Mouse (Mus musculus) stomach, embryonic 16.5 days (tissue): ENCODE measurements around the gene Pgs1. TPM values are rescaled to one million over a fixed set of nuclear protein-coding genes. Genes with fewer than 3 reads are reported as not detected.

ENCODE experiments used
- ATAC-seq: fragments of 200-750 bp; cut with Nextera tagmentation; 2 replicates; pipeline ENCODE4 v1.8.0; 2017; ENCODE audit warnings: moderate number of reproducible peaks, moderate TSS enrichment; ENCODE audit not compliant: insufficient read depth, low FRiP score
- H3K27ac ChIP-seq: fragments of 300-500 bp; sonication (generic); 2 replicates; pipeline ENCODE4 v1.5.1; 2014; ENCODE audit warnings: low read length
- H3K27me3 ChIP-seq: fragments of 300-500 bp; sonication (generic); 2 replicates; pipeline ENCODE4 v1.6.1; 2014; ENCODE audit warnings: low read length, control low read depth, mixed read lengths; ENCODE audit not compliant: control insufficient read depth, insufficient read depth
- H3K36me3 ChIP-seq: fragments of 300-500 bp; sonication (generic); 2 replicates; pipeline ENCODE4 v1.6.1; 2014; ENCODE audit warnings: low read length; ENCODE audit not compliant: control insufficient read depth, insufficient read depth
- H3K4me1 ChIP-seq: fragments of 300-500 bp; sonication (generic); 2 replicates; pipeline ENCODE4 v1.6.1; 2014; ENCODE audit warnings: low read length, control low read depth, mixed read lengths; ENCODE audit not compliant: control insufficient read depth, insufficient read depth
- H3K4me2 ChIP-seq: fragments of 300-500 bp; sonication (generic); 2 replicates; pipeline ENCODE4 v1.6.1; 2014; ENCODE audit warnings: low read depth, low read length, mixed read lengths
- H3K4me3 ChIP-seq: fragments of 300-500 bp; sonication (generic); replicated peaks from 2 replicates; pipeline ENCODE4 v1.5.1; 2014; ENCODE audit warnings: mild to moderate bottlenecking, low read length
- H3K9ac ChIP-seq: fragments of 300-500 bp; sonication (generic); 2 replicates; pipeline ENCODE4 v1.6.1; 2014; ENCODE audit warnings: low read length
- H3K9me3 ChIP-seq: fragments of 300-500 bp; sonication (generic); replicated peaks from 2 replicates; pipeline ENCODE4 v1.6.1; 2016; ENCODE audit warnings: low read length, control low read depth; ENCODE audit not compliant: control insufficient read depth
- WGBS: fragments of 180-500 bp; shearing (Covaris S2); extraction: QIAGEN DNeasy Blood & Tissue Kit; methylation state at CpG from one replicate; pipeline ENCODE4 v1.1.7; 2014; 5-methylcytosine and 5-hydroxymethylcytosine counted together
- polyA plus RNA-seq: library from polyadenylated mRNA; unstranded; fragments of >200 nt; fragmentation: Nextera tagmentation; extraction: Ambion mirVana; gene quantifications from 2 replicates; pipeline ENCODE4 v1.2.1, GENCODE M21; 2015

Pgs1 gene
- polyA plus RNA-seq, 1 experiment from 2014 or later = 32.1 TPM

GRCm38 (mm10) chr11:117983770-117984169 is 2.3 kb upstream of the Pgs1 start:
- no peak overlapping the region for H3K4me3 ChIP-seq
- ATAC-seq = no peak
- peaks cover 18% of the 10 kb centered on the region for H3K4me1 ChIP-seq
- H3K27me3 ChIP-seq = no peaks in the 10 kb centered on the region
- no peaks in the 10 kb centered on the region for H3K36me3 ChIP-seq
- no peak overlapping the region for H3K9ac ChIP-seq
- WGBS = 58% methylated on average over 7 of the region's 7 CpGs
- H3K4me2 ChIP-seq = no peak overlapping the region
- no peak overlapping the region for H3K27ac ChIP-seq
- no peaks in the 10 kb centered on the region for H3K9me3 ChIP-seq

GRCm38 (mm10) chr11:117987032-117987451 is 950 bp downstream of the Pgs1 start:
- peak overlapping the region; percentile 77 for H3K4me2 ChIP-seq
- H3K9ac ChIP-seq = peak overlapping the region; percentile 84
- H3K36me3 ChIP-seq = no peaks in the 10 kb centered on the region
- ATAC-seq = peak; percentile 43; the same call in 1 of the 2 replicates
- H3K27me3 ChIP-seq = no peaks in the 10 kb centered on the region
- no peaks in the 10 kb centered on the region for H3K9me3 ChIP-seq
- peak overlapping the region; percentile 65 for H3K27ac ChIP-seq
- peak overlapping the region; percentile 85 for H3K4me3 ChIP-seq
- H3K4me1 ChIP-seq = peaks cover 28% of the 10 kb centered on the region
- WGBS = under 1% methylated on average over 31 of the region's 32 CpGs

GRCm38 (mm10) chr11:117987968-117988367 is 1.9 kb downstream of the Pgs1 start:
- peak overlapping the region; percentile 84 for H3K9ac ChIP-seq
- peaks cover 36% of the 10 kb centered on the region for H3K4me1 ChIP-seq
- peak overlapping the region; percentile 65; the same call in 1 of the 2 replicates for H3K27ac ChIP-seq

GRCm38 (mm10) chr11:117989241-117989640 is 3.1 kb downstream of the Pgs1 start:
- Histone ChIP-seq H3K9me3 (no peaks in the 10 kb centered on the region), H3K4me3 (no peak overlapping the region), H3K36me3 (no peaks in the 10 kb centered on the region), H3K27me3 (no peaks in the 10 kb centered on the region), H3K4me1 (peaks cover 49% of the 10 kb centered on the region), H3K27ac (no peak overlapping the region), H3K9ac (0 out of 2 replicates have a peak overlapping the region, but pooled peaks have one; percentile 2), H3K4me2 (no peak overlapping the region)
- WGBS = 87% methylated on average over 4 of the region's 4 CpGs
- ATAC-seq = no peak

More at GRCm38 (mm10) chr11:117987968-117988367, 1.9 kb downstream of the Pgs1 start:
- no peaks in the 10 kb centered on the region for H3K36me3 ChIP-seq
- peak overlapping the region; percentile 85 for H3K4me3 ChIP-seq
- H3K27me3 ChIP-seq = no peaks in the 10 kb centered on the region
- no peak for ATAC-seq
- no peaks in the 10 kb centered on the region for H3K9me3 ChIP-seq
- peak overlapping the region; percentile 77 for H3K4me2 ChIP-seq
- 59% methylated on average over 4 of the region's 4 CpGs for WGBS

- Histone ChIP-seq H3K4me3 (no peak overlapping the region), H3K9ac (no peak overlapping the region; the same call in 1 of the 2 replicates), H3K27me3 (no peaks in the 10 kb centered on the region), H3K9me3 (no peaks in the 10 kb centered on the region), H3K27ac (no peak overlapping the region), H3K4me1 (peaks cover 56% of the 10 kb centered on the region), H3K36me3 (no peaks in the 10 kb centered on the region), H3K4me2 (no peak overlapping the region)
- ATAC-seq = no peak
- WGBS = 50% methylated on average over 10 of the region's 10 CpGs
These were observed 3.8 kb downstream of the Pgs1 start for GRCm38 (mm10) chr11:117989926-117990325.

- no peak overlapping the region for H3K4me3 ChIP-seq
- peaks cover 61% of the 10 kb centered on the region for H3K4me1 ChIP-seq
- H3K27ac ChIP-seq = peak overlapping the region; percentile 53
- no peak overlapping the region for H3K4me2 ChIP-seq
- no peaks in the 10 kb centered on the region for H3K9me3 ChIP-seq
- no peaks in the 10 kb centered on the region for H3K27me3 ChIP-seq
- H3K36me3 ChIP-seq = no peaks in the 10 kb centered on the region
- WGBS = 43% methylated on average over 9 of the region's 9 CpGs
- no peak for ATAC-seq
- H3K9ac ChIP-seq = peak overlapping the region; percentile 27; the same call in 1 of the 2 replicates
These were observed 5.7 kb downstream of the Pgs1 start for GRCm38 (mm10) chr11:117991502-117992470.

GRCm38 (mm10) chr11:117993190-117994175 is 7.4 kb downstream of the Pgs1 start:
- no peaks in the 10 kb centered on the region for H3K9me3 ChIP-seq
- H3K4me1 ChIP-seq = peaks cover 53% of the 10 kb centered on the region
- peak overlapping the region; percentile 90 for H3K27ac ChIP-seq
- no peaks in the 10 kb centered on the region for H3K27me3 ChIP-seq
- peak overlapping the region; percentile 63 for H3K9ac ChIP-seq
- H3K4me2 ChIP-seq = no peak overlapping the region; the same call in 1 of the 2 replicates
- H3K4me3 ChIP-seq = no peak overlapping the region
- WGBS = 67% methylated on average over 14 of the region's 14 CpGs
- no peak for ATAC-seq
- no peaks in the 10 kb centered on the region for H3K36me3 ChIP-seq

- 44% methylated on average over 9 of the region's 9 CpGs for WGBS
- ATAC-seq = peak; percentile 65; the same call in 1 of the 2 replicates
- Histone ChIP-seq H3K27me3 (no peaks in the 10 kb centered on the region), H3K4me2 (no peak overlapping the region; the same call in 1 of the 2 replicates), H3K9me3 (no peaks in the 10 kb centered on the region), H3K27ac (peak overlapping the region; percentile 90), H3K4me3 (no peak overlapping the region), H3K4me1 (peaks cover 62% of the 10 kb centered on the region), H3K36me3 (no peaks in the 10 kb centered on the region), H3K9ac (peak overlapping the region; percentile 63)
These were observed 8.4 kb downstream of the Pgs1 start for GRCm38 (mm10) chr11:117994250-117995057.
